Mouse (Mus musculus): Measurements from ENCODE around the gene Fam170b. TPM values are rescaled to one million over a fixed set of nuclear protein-coding genes. Genes with fewer than 3 reads are reported as not detected.

Fam170b gene
- polyA plus RNA-seq (2015; fragmentation: Nextera tagmentation; extraction: Ambion mirVana), result not detected in 2 replicates

GRCm38 (mm10) chr14:32833847-32834246 lies at the start of gene Fam170b:
Gene Fam170b (plus strand): TSS chr14:32833962.
- Histone ChIP-seq H3K4me3 (ENCODE audit: low read length) (no peak within 1 kb of the TSS), H3K27ac (ENCODE audit: low read depth, low read length) (no peak within 1 kb of the TSS), H3K4me1 (ENCODE audit: control insufficient read depth, insufficient read depth, low read depth, low read length) (no peaks in the 10 kb centered on the region), H3K4me2 (ENCODE audit: low read length) (no peak within 1 kb of the TSS), H3K36me3 (ENCODE audit: control insufficient read depth, insufficient read depth, low read length) (no peaks in the 10 kb centered on the region), H3K27me3 (replicated peaks; ENCODE audit: control insufficient read depth, insufficient read depth, low read length) (no peaks in the 10 kb centered on the region), H3K9ac (ENCODE audit: low read depth, low read length) (no peak within 1 kb of the TSS), H3K9me3 (ENCODE audit: control insufficient read depth, low read length) (no peaks in the 10 kb centered on the region)
- 80% methylated on average over 8 of the region's 8 CpGs for WGBS
- no peak for ATAC-seq

DNA sequence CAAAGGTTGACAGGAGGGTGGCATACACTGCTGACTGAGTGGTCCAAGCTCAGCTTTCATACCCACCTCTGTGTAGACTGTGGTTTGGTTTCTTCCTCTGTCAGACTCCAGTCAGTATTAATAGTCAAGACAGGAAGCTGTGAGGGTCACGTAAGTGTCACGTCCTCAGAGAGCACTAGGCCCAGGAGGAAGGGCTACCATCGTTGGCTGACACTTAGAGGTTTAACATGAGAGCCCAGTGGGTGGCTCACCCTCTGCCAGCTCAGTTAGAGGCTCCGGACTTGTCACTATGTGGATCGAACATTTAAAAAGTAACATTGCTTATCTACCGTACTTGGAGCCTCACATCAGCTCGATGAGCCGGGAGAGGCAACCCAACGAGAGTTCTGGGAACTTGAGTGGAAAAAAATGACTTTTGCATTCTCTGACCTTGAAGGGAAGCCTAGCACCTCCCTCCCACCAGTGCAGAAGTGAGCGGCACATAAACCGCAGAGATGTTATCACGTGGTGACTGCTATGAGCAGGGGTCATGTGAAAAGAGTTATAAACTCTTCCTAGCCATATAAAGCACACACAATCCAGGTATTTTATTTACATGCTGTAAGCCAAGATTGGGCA lies 49.5 kb upstream of the Fam170b start:
- Histone ChIP-seq H3K36me3 (ENCODE audit: control insufficient read depth, insufficient read depth, low read length) (no peaks in the 10 kb centered on the region), H3K9ac (ENCODE audit: low read depth, low read length) (no peak overlapping the region), H3K4me1 (ENCODE audit: control insufficient read depth, insufficient read depth, low read depth, low read length) (no peaks in the 10 kb centered on the region), H3K27me3 (replicated peaks; ENCODE audit: control insufficient read depth, insufficient read depth, low read length) (no peaks in the 10 kb centered on the region), H3K4me3 (ENCODE audit: low read length) (no peak overlapping the region), H3K27ac (ENCODE audit: low read depth, low read length) (no peak overlapping the region), H3K9me3 (ENCODE audit: control insufficient read depth, low read length) (no peaks in the 10 kb centered on the region), H3K4me2 (ENCODE audit: low read length) (no peak overlapping the region)
- WGBS, result 82% methylated on average over 12 of the region's 12 CpGs
- no peak for ATAC-seq

- no peak overlapping the region for H3K9ac ChIP-seq (ENCODE audit: low read depth, low read length)
- no peaks in the 10 kb centered on the region for H3K4me1 ChIP-seq (ENCODE audit: control insufficient read depth, insufficient read depth, low read depth, low read length)
- no peaks in the 10 kb centered on the region for H3K9me3 ChIP-seq (ENCODE audit: control insufficient read depth, low read length)
- no peak overlapping the region for H3K4me2 ChIP-seq (ENCODE audit: low read length)
- no peaks in the 10 kb centered on the region for H3K27me3 ChIP-seq (replicated peaks; ENCODE audit: control insufficient read depth, insufficient read depth, low read length)
- WGBS, result 74% methylated on average over 4 of the region's 4 CpGs
- no peaks in the 10 kb centered on the region for H3K36me3 ChIP-seq (ENCODE audit: control insufficient read depth, insufficient read depth, low read length)
- no peak for ATAC-seq
- no peak overlapping the region for H3K4me3 ChIP-seq (ENCODE audit: low read length)
- no peak overlapping the region for H3K27ac ChIP-seq (ENCODE audit: low read depth, low read length)
Observed at GRCm38 (mm10) chr14:32784748-32785134, 49.0 kb upstream of the Fam170b start.

DNA sequence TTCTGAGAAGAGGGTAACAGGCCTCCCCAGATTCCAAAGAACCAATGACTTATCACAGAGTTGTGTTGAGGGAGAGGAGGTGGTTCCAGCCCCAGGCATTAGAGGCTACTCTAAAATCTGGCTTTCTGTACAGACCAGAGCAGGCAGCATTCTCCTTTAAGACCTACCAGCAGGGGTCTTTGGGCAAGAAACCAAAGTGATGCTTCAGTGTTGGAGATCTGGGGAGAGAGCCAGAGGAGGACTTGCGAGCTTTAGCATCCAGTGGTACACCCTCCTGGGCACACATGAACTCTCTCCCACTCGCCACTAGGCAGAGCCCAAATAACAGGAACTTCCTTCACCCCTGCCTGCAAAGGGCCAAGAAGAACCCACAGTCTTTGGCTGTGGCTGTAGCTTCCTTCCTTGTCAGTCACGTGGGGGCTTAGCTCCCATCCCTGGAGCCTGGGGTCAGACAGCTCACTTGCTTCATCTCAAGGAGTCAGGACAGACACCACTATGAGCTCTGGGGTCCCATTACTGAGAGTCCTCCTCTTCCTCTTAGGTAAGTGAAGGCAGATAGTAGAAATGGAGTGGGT lies 48.1 kb upstream of the Fam170b start, which contains the start of gene Tmem273:
Gene Tmem273 (plus strand): TSS at position 408 of the 575 bp plus-strand sequence.
- Histone ChIP-seq H3K4me3 (ENCODE audit: low read length) (no peak within 1 kb of the TSS), H3K9me3 (ENCODE audit: control insufficient read depth, low read length) (no peaks in the 10 kb centered on the region), H3K9ac (ENCODE audit: low read depth, low read length) (no peak within 1 kb of the TSS), H3K4me1 (ENCODE audit: control insufficient read depth, insufficient read depth, low read depth, low read length) (no peaks in the 10 kb centered on the region), H3K4me2 (ENCODE audit: low read length) (no peak within 1 kb of the TSS), H3K27ac (ENCODE audit: low read depth, low read length) (no peak within 1 kb of the TSS), H3K36me3 (ENCODE audit: control insufficient read depth, insufficient read depth, low read length) (no peaks in the 10 kb centered on the region), H3K27me3 (replicated peaks; ENCODE audit: control insufficient read depth, insufficient read depth, low read length) (no peaks in the 10 kb centered on the region)
- 67% methylated on average over 3 of the region's 3 CpGs for WGBS
- ATAC-seq, result no peak

DNA sequence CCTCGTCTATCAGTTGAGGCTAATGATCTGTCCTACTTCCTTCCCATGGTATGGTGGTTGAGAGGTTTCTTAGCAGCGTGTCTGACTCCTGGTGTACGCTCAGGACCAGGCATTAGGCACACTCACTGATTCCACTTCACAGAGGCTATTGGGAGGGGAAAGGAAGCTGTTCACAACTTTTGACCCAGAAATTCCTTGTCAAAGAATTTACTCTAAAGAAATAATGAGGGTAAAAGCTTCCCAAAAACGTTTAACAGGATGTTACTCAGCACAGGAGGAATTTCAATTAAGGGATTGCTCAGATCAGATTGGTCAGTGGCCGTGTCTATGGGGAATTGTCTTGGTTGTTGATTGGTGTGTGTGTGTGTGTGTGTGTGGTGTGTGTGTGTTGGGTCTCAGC lies 46.1 kb upstream of the Fam170b start:
- no peaks in the 10 kb centered on the region for H3K36me3 ChIP-seq (ENCODE audit: control insufficient read depth, insufficient read depth, low read length)
- 58% methylated on average over 5 of the region's 5 CpGs for WGBS
- no peak for ATAC-seq

DNA sequence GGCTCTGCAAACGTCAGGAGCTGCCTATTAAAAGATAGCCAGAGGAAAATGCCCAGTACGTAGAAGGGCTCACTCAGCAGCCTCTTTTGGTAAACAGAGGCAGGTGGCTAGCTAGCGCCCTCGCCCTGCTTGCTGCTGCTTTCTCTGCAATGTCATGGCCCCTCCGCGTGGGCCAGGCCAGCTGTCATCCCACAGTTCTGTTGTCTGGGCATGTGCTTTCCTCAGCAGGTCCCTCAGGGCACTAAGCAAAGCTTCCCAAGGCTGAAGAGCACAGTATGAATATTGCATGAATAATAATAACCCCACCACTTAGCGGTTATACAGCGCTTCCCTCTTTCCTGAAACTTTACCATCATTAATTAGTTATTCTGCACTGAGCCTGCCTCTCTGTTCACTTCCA lies 37.4 kb upstream of the Fam170b start:
- Histone ChIP-seq H3K27me3 (replicated peaks; ENCODE audit: control insufficient read depth, insufficient read depth, low read length) (no peaks in the 10 kb centered on the region), H3K27ac (ENCODE audit: low read depth, low read length) (no peak overlapping the region), H3K36me3 (ENCODE audit: control insufficient read depth, insufficient read depth, low read length) (no peaks in the 10 kb centered on the region), H3K4me1 (ENCODE audit: control insufficient read depth, insufficient read depth, low read depth, low read length) (no peaks in the 10 kb centered on the region), H3K4me2 (ENCODE audit: low read length) (no peak overlapping the region), H3K9ac (ENCODE audit: low read depth, low read length) (no peak overlapping the region), H3K4me3 (ENCODE audit: low read length) (no peak overlapping the region), H3K9me3 (ENCODE audit: control insufficient read depth, low read length) (no peaks in the 10 kb centered on the region)
- WGBS, result 56% methylated on average over 8 of the region's 8 CpGs
- ATAC-seq, result no peak

More for the DNA sequence above, 46.1 kb upstream of the Fam170b start:
- no peak overlapping the region for H3K4me3 ChIP-seq (ENCODE audit: low read length)
- H3K4me1 ChIP-seq (ENCODE audit: control insufficient read depth, insufficient read depth, low read depth, low read length), result no peaks in the 10 kb centered on the region
- no peak overlapping the region for H3K9ac ChIP-seq (ENCODE audit: low read depth, low read length)
- no peaks in the 10 kb centered on the region for H3K9me3 ChIP-seq (ENCODE audit: control insufficient read depth, low read length)
- H3K27me3 ChIP-seq (replicated peaks; ENCODE audit: control insufficient read depth, insufficient read depth, low read length), result no peaks in the 10 kb centered on the region
- no peak overlapping the region for H3K4me2 ChIP-seq (ENCODE audit: low read length)
- H3K27ac ChIP-seq (ENCODE audit: low read depth, low read length), result no peak overlapping the region

DNA sequence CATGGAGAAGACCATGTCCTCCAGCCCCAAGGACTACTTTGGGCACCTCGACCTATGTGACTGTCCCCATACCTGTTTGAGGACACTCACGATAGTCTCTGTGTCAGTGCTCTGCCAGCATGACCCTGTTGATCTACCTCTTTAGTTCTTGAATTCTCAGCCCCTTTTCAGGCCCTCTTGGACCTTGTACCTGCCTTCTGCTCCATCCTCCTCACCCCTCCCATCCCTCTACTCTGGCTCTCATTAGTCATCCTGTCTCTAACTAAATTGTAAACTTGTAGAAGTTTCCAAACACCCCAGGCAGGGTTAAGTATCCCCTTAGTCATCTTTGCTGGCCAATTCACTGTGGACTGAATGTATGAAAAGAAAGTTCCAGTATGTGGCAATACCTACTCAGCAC lies 36.0 kb upstream of the Fam170b start:
- ATAC-seq, result no peak
- H3K27me3 ChIP-seq (replicated peaks; ENCODE audit: control insufficient read depth, insufficient read depth, low read length), result no peaks in the 10 kb centered on the region
- 88% methylated on average over 2 of the region's 2 CpGs for WGBS

DNA sequence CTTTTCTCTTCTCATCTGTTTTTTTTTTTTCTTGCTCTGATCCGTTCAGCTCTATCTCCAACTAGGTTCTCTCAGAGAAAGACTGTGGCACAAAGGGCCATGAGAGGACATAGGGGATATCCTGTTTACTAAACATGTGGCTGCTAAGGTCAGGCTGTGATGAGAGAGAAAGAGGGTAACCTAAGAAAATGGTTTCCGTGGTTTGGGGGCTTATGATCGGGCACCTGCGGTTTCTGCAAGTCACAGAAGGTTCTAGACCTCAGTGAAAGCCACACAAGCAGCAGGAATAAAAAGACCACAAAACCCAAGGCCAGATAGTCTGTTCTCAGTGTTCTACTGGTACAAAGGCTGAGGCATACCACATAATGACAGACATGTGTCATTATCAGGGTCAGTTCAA lies 35.4 kb upstream of the Fam170b start:
- no peak overlapping the region for H3K27ac ChIP-seq (ENCODE audit: low read depth, low read length)
- no peaks in the 10 kb centered on the region for H3K4me1 ChIP-seq (ENCODE audit: control insufficient read depth, insufficient read depth, low read depth, low read length)
- no peak for ATAC-seq
- no peaks in the 10 kb centered on the region for H3K36me3 ChIP-seq (ENCODE audit: control insufficient read depth, insufficient read depth, low read length)
- no peak overlapping the region for H3K9ac ChIP-seq (ENCODE audit: low read depth, low read length)
- WGBS, result 93% methylated on average over 4 of the region's 4 CpGs
- H3K4me2 ChIP-seq (ENCODE audit: low read length), result no peak overlapping the region
- no peaks in the 10 kb centered on the region for H3K9me3 ChIP-seq (ENCODE audit: control insufficient read depth, low read length)
- no peak overlapping the region for H3K4me3 ChIP-seq (ENCODE audit: low read length)
- H3K27me3 ChIP-seq (replicated peaks; ENCODE audit: control insufficient read depth, insufficient read depth, low read length), result no peaks in the 10 kb centered on the region

More for the DNA sequence above, 36.0 kb upstream of the Fam170b start:
- Histone ChIP-seq H3K27ac (ENCODE audit: low read depth, low read length) (no peak overlapping the region), H3K4me2 (ENCODE audit: low read length) (no peak overlapping the region), H3K9ac (ENCODE audit: low read depth, low read length) (no peak overlapping the region), H3K4me1 (ENCODE audit: control insufficient read depth, insufficient read depth, low read depth, low read length) (no peaks in the 10 kb centered on the region), H3K9me3 (ENCODE audit: control insufficient read depth, low read length) (no peaks in the 10 kb centered on the region), H3K36me3 (ENCODE audit: control insufficient read depth, insufficient read depth, low read length) (no peaks in the 10 kb centered on the region), H3K4me3 (ENCODE audit: low read length) (no peak overlapping the region)

DNA sequence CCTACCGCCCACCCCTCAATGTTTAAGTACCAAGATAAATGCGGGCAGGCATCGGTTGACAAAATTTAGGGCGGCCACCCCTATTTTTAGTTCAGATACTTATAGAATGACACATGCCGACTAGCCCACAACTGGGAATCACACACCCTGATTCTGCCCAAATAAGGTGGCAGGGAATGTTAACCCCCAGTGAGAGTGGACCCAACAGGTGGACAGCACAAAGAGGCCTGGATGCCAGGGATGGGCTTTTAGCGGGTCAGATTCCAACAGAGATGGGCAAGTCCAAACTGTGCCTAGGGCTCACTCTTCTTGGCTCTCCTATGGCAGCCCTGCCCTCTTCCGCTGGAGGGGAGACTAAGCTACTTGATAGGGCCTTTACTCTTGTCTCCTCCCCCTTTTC lies 33.7 kb upstream of the Fam170b start:
- 95% methylated on average over 7 of the region's 7 CpGs for WGBS
- no peak for ATAC-seq
- H3K9me3 ChIP-seq (ENCODE audit: control insufficient read depth, low read length), result no peaks in the 10 kb centered on the region
- no peak overlapping the region for H3K4me3 ChIP-seq (ENCODE audit: low read length)
- H3K4me1 ChIP-seq (ENCODE audit: control insufficient read depth, insufficient read depth, low read depth, low read length), result no peaks in the 10 kb centered on the region
- H3K27me3 ChIP-seq (replicated peaks; ENCODE audit: control insufficient read depth, insufficient read depth, low read length), result no peaks in the 10 kb centered on the region
- H3K36me3 ChIP-seq (ENCODE audit: control insufficient read depth, insufficient read depth, low read length), result no peaks in the 10 kb centered on the region
- H3K27ac ChIP-seq (ENCODE audit: low read depth, low read length), result no peak overlapping the region
- no peak overlapping the region for H3K4me2 ChIP-seq (ENCODE audit: low read length)
- H3K9ac ChIP-seq (ENCODE audit: low read depth, low read length), result no peak overlapping the region

All from hindbrain, embryonic 16.5 days (tissue).